Mouse (Mus musculus): ENCODE measurements around the gene Ftsj3.
"Not testable (repeated sequence)": the region's sequence is repeated elsewhere in the genome, so short reads cannot be mapped to it uniquely, and the experiment has no call there.

Gene Ftsj3

DNA sequence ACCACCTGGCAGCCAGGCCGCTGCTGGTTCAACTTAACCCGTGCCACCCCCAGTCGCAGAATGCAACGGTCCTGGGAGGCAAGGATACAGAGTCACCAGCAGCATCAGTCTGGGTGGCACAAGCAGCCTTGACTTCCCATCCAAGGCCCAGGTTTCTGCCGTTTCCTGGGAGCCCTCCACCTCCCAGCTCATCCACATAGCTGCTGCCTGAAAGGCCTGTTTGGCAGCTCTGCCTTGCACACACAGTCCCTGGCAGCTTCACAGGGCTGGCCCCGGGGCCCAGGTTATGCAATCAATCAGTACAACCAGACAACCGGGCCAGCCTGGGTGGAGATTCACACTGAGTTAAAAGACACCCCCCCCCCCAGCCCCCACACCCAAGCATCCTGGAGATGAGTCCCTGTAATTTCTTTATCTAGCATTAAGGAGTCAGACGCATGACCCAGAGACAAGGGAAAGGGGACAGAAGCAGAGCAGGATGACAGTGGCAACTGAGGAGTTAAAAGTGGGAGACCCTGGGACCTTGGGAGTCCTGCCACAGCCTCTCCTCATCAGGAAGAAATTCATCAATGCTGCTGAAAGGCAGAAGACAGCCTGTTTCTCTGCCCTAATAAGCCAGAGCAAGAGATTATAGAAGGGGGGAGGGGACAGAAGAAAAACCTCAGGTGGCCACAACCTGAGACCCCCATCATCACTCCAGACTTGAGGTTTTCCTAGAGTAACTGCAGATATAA lies 12.6 kb upstream of the Ftsj3 start:
- no peak for DNase-seq (ENCODE audit: low read depth, low spot score)

DNA sequence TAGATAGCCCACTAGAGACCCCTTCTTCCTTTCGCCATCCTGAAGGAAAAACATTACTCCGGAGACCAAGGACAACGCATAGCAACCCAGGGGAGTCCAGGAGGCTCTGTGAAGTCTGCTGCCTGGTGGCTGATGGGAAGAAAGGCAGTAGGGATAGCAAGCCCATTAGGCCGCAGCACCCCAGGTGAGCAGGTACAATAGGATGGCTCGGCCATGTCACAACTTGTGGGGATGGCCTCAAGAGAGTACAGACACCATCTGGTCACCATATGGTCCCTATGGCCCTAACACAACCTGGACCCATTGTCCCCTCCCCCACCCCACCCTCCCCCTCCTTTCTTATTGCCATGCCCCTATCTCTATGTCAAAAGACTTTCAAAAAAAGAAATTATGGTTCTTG lies 12.0 kb upstream of the Ftsj3 start:
- no peak for DNase-seq (ENCODE audit: low read depth, low spot score)

DNA sequence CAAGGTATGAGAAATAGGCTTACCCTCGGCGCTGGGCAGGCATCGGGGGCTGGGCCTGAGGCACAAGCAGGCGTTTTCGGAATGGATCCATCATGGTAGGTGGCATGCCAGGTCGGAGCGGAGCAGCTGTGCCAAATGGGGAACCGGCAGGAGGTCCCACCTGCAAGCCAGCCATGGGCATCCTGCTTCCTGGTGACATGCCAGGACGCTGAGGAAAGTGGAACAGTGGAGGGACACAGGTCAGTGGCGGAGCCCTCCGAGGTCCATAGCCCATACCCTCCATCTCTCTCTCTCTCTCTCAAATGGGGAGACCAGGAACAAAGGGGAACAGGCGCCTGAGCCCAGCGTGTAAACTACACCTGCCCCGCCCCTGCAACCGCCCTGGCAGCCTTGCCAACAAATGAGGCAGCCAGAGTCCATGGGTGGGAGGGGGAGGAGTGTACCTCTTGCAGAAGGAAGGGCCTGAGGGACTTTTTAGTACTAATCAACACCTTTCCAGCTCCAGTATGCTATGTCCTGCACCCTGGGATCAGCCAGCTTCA lies 11.5 kb upstream of the Ftsj3 start:
- no peak for DNase-seq (ENCODE audit: low read depth, low spot score)

DNA sequence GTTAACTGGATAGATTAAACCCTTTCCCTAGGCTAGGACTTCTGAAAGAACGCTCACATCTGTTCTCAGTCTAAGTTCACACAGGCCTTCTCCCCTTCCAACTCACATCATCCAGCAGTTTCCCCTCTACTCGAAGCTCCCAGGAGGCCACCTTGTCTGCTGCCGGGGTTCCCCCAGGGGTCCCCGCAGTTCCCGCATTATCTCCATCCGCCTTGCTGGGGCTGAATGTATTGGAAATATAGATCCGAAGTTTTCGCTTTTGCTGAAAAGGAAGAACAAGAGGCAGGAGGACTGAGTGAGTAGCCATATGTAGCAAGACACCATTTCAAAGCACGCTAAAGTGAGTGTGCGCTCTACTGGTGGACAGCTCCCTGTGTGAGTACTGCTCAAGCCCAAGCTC lies 10.6 kb upstream of the Ftsj3 start:
- DNase-seq (ENCODE audit: low read depth, low spot score), result no peak

DNA sequence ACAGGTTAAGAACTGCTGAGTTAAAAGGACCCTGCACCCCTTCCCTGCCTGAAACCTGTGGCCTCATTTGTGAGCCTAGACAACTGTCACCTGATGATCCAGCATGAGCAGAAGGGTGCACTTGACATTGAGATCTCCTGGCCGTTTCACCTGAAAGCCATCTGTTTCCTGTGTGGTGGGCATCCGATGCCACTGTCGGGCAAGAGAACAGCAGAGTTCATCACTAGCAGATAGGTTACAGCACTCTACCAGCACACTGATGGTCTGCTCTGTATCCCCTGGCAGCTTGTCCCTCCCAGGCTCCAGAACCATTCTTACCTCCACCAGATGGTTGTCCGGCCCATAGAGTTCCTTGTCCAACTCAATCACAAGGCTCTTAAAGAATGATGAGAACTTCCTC lies 9.7 kb upstream of the Ftsj3 start:
- DNase-seq (ENCODE audit: low read depth, low spot score), result no peak

DNA sequence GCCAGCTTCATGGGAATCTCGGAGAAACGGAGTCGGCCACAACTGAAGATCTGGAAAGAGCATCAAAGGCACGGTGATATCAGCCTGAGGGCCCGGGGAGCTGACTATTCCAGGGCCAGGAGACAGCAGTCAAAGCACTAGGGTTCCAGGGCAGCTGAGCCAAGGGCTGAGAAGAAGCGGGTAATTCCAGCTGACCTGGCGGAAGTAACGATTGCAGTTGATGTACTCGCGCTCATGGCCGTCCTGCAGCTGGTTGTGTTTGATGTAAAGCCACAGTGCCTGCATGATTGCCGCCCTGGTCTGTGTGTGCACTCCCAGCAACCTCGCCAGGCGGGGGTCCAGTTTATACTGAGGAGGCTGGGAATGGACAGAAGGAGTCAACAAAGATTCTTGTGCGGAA lies 9.1 kb upstream of the Ftsj3 start:
- no peak for DNase-seq (ENCODE audit: low read depth, low spot score)

DNA sequence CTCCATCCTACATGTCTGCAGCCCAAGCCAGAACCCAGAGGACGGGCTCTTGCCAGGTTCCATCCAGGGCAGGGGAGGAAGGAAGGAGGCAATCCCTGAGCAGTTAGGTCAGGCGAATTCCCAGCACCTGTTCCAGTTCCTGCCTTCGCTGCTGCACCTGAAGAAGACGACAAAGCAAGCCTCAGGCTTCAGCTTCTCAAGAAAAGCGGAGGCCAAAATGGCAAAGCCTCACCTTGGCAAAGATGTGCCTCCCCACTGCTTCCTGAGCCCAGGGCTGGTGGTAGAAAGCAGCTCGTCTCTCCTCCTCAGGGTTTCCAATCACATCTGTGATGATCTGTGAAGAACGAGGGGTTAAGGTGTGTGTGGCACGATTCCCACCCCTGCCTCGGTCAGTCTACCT lies 8.1 kb upstream of the Ftsj3 start:
- DNase-seq (ENCODE audit: low read depth, low spot score), result no peak

DNA sequence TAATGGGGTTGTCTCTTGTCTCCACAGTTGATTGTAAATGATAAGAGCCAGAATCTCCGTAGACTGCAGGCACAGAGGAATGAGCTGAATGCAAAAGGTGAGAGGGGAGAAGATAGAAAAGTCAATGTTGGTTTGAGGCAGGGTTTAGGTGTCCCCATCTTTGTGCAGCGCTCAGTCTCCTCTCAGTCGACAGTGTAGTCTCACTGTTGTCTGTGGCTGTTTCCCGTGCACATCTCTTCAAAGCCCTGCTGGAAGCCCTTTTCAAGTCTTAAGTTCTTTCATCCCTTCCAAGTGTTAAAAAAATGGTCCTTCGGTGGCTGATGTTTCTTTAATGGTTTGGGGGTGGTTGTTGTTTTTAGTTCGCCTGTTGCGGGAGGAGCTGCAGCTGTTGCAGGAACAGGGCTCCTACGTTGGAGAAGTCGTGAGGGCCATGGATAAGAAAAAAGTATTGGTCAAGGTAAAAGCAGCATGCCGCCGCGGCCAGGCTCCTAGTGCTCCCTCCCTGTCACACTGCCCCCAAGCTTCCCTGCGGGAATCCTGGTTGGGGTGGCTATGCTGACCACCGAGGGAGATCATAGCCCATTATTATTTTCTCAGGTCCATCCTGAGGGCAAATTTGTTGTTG lies 5.1 kb upstream of the Ftsj3 start:
- DNase-seq (ENCODE audit: low read depth, low spot score), result no peak

DNA sequence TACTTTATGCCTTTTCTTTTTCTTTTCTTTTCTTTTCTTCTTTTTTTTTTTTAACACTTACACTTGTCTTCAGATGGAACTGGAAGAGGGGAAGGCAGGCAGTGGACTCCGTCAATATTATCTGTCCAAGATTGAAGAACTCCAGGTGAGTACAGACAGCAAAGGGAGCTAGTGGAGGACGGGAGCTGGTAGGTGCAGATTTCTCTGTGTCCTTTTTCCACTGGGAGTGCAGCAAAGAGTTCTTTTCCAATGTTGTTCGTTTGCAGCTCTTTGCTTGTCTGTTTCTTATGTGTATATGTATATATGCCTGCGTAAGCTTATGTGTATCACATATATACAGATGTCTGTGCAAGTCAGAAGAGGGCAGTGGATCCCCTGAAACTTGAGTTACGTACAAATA lies 896 bp upstream of the Ftsj3 start:
- no peak for DNase-seq (ENCODE audit: low read depth, low spot score)

DNA sequence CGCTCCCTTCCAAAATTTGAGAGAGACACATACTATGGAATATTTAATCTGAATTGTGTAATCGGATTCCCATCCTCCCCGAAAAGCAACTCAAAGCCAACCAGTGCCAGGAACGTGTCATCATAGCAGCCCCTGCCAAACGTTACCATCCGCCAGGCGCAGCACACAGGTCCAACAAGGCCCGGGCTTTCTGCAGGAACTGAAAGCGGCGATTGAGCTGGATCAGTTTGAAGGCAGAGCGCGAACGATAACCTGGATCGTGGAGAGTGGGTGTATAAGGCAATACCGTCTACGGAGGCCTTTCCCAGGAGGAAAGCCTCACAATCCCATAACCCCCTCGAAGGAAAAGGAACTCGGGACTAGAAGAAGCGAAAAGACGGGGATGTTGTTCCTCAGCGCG lies 705 bp downstream of the Ftsj3 start:
- peak; percentile 27 for DNase-seq (ENCODE audit: low read depth, low spot score)

DNA sequence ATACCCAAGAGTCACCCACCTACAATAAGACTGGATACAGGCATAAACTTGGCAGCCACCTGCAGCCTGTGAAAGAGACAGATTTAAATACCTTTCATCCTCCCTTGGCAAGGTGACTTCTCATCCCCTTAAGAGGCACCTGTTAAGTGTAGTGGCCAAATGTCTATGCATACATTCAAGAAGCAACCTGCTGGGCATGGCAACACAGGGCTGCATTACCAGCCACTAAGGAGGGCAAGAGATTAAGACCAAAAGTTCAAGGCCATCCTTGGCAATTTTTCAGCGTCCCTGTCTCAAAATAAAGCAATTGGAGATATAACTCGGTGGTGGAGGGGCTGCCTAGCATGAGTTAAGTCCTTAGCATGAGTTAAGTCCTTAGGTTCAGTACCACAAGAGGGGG lies 1.1 kb downstream of the Ftsj3 start:
- no peak for DNase-seq (ENCODE audit: low read depth, low spot score)

DNA sequence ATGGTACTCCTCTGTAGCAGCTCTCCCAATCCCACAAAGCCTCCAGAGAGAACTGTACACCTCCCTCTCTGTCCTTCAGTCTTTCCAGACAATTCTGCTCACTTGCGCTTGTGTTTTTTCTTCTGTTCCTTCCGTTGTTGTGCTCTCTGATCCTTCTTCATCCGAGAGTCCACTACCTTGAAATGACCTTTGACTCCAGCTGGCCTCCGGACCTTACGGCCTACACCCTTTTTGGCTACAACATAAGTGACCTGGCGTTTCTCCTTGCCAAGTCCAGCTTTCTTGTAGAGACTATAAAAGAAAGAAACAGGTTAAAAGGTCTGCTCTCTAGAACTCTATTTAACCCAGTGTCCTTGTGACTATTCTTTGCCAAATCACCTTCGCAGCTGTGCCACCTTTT lies 6.6 kb downstream of the Ftsj3 start:
- DNase-seq (ENCODE audit: low read depth, low spot score), result no peak

DNA sequence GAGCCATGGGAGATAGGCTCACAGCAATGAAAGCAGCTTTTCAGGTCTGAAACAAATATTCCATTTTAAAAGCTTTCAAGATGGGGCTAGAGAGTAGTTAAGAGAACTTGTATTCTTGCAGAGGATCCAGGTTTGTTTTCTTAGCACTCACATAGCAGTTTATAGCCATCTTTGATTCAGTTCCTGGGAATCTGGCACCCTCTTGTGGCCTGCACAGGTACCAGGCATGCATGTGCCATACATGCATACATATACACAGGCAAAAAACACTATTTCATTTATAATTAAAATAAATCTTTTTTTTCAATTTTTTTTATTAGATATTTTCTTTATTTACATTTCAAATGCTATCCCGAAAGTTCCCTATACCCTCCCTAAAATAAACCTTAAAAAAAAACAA lies 9.0 kb downstream of the Ftsj3 start:
- peak; percentile 46 for DNase-seq (ENCODE audit: low read depth, low spot score)

DNA sequence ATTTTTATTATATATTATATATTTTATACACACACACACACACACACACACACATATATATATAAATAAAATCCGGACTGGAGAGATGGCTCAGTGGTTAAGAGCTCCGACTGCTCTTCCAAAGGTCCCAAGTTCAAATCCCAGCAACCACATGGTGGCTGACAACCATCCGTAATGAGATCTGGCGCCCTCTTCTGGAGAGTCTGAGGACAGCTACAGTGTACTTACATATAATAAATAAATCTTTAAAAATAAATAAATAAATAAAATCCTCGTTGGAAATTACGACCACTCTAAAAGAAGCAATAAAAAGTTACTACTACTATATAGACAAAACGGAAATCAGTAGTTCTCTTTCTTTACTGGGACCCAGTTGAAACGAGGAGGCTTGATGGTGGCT lies 21.9 kb downstream of the Ftsj3 start:
- not testable (repeated sequence) for DNase-seq (ENCODE audit: low read depth, low spot score)

DNA sequence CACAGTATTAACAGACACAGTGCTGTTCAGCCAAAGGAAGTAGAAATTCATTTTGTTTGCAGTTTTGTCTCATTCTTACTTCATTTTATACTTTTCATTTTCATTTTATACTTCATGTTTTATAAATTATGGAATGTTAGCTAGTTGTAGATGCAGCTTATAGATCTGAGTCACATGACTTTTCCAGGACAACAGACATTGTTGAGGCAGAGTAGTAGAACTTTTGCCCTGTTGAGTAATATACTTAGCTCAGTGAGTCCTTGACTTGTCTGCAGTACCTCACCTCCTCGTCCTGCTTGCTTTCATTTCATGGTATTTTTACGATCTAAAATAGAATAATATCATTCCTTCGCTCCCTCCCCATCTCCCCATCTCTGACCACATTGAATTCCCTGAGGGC lies 35.3 kb downstream of the Ftsj3 start:
- DNase-seq (ENCODE audit: low read depth, low spot score), result no peak

DNA sequence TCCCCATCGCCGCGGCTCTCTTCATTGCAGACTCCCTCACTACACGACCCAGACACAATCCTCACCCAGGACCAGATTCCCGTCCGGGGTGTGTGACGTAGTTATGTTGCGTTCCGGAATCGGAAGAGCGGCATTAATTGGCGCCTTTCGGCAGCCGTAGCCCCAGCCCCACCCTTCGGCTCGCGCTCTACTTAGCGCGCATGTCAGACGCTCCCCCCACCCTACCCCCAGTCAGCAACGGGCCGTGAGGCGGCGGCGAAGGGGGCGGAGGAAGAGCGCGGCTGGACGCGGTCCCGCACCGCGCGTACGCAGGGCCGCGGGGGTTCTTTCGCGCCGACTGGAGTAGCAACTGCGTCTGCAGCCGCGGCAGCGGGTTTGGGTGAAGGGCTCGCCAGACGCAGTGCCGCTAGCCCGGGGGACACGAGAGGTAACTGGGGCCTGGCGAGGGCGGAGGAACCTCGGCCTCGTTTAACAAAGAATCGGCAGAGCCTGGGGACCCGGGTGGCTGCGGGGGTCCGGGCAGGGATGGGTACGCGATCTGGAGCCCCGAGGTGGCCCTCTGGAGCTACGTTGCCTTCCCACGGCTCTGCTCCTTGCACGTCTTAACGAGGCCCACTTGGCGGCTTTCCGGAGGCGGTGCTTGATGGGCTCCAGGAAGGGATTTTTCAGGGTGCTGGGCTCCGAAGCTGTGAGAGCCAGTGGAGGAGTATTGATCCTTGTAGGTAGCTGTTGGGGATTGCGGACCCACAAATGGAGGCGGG lies 39.0 kb downstream of the Ftsj3 start, which contains the start of gene Ddx42:
Gene Ddx42 (plus strand): TSS at position 197 of the 761 bp plus-strand sequence.
- peak; percentile 98 for DNase-seq (ENCODE audit: low read depth, low spot score)

DNA sequence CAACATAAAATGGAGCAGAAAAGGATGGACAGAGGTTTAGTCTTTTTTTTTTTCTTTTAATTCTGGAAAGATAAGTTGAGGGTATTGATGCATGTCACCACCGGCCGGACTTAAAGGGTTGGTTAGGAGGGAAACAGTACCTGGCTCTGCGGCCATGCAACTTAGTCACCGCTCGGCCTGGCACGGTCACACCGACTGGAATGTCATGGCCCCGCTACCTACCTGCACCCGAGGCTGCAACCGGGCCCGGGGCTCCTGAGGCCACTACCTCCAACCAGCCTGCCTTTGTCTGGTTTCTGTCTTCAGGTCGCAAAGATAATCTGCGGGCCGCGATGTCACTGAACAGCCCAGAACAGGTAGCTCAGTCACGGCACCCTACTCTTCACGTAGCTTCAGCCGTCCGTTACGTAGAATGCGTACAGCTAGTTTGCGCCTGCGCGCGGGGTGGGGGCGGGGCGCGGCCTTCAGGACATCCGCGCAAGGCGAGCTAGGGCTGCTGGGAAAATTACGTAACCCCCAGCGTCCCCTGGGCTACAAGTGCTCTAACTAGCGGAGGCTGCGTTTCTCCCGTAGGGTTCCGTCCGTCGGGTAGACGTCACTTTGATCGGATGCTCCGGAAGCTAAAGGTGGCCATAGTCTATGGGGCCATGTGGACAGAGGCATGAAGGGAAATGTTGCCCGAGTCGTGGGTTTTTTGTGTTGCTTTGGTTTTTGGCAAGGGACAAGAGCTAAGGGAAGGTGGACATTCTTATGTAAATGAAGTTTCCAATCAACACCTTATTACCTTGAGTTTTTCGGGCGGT lies 39.8 kb downstream of the Ftsj3 start, which contains the start of gene Ccdc47:
Gene Ccdc47 (minus strand): TSS at position 418 of the 803 bp plus-strand sequence.
- peak; percentile 99 for DNase-seq (ENCODE audit: low read depth, low spot score)

DNA sequence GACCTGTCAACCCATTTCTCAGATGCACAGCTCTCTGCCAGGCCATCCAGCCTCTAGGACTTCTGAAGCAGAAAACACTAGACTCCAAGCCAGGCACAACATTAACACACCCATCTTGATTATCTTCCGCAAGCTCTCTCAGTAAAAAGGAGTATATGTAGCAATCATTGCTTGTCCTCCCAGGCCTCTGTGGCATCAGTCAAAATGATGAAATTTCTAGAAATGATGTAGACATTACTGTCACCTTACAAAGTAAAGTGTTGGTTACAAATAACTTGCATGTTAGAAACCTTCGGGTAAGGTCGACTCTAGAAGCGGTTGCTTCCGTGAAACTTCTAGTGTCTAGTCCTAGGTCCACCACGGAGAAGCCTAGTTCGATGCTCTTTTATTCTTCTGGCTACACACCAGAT lies 40.4 kb downstream of the Ftsj3 start:
- no peak for DNase-seq (ENCODE audit: low read depth, low spot score)

DNA sequence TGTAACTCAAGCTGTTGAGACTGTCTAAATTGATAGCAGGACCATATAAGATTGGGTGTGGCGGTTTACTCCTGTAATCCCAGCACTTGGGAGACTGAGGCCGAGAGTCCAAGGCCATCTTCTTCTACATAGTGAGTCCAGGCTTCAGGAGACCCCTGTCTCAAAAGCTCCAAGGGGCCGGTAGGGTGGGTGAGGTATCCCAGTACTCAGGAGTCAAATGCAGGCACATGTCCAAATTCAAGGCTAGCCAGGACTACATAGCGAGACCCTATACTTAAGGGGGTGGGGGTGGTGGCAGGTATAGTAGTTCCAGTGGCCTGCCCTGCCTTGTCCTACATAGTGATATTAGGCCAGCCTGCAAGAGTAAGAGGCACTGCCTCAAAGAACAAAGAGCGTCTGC lies 41.0 kb downstream of the Ftsj3 start:
- no peak for DNase-seq (ENCODE audit: low read depth, low spot score)

DNA sequence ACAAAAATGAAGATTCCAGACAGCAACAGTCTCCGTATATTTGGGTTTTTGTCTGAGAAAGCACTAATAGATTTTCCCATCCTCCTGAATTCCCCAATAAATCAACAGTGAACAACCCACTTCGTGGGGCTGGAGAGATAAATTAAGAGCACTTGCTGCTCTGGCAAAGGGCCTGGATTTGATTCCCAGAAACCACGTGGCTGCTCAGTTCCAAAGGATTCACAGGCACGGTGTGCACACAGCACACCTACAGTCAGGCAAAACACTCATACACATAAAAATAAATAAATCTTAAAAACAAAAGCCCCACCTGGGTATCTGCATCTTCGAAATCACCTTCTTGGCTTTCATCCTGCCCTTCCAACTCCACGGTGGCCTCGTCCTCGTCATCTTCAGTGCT lies 43.1 kb downstream of the Ftsj3 start:
- DNase-seq (ENCODE audit: low read depth, low spot score), result no peak

DNA sequence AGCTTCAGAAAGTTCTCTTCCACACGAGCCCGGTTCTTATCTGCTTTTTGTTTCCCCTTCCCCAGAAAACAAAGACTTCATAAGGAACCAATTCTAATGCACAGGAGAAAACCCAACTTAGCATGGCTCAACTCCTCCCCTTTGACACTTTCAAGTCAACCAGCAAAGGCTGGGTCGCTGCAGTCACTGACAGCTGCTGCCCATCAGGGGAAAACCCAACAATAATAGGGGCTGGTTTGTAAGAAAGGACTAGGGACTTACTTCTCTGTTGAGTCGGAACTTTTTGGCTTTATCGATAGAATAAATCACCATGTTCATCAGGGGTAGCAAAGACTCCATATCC lies 53.8 kb downstream of the Ftsj3 start, which contains the start of gene Strada:
Gene Strada (minus strand): TSS at position 46 of the 343 bp plus-strand sequence.
- DNase-seq (ENCODE audit: low read depth, low spot score), result peak; percentile 70
